Mouse (Mus musculus): ENCODE data around the gene Krt39.

Gene Krt39

DNA sequence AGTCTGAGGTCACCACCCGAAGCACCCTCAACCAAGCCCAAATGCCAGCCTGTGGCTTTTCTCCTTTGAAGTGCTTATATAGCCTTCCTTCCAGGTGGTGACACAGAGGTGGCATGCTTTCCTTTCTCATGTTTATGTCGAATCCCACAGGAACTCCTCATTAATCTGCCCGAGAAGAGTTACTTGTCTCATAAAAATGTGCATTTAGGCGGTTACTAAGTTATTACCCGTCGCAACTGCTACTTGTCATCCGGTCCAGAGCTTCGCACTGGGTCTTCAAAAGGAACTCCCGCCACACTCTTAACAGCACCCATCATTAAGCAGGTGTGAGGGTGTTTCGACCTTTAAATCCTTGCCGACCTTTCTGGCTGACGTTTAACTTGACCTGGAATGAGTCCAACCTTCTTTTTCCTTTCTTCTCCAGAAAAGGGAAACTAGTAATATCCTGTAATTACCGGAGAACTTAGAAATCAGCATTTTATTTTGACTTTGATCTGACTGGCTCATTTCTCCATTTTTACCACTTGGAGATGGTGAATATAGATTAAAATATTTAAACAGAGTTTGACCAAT lies at the start of gene Krt39:
Krt39 (minus strand) TSS at position 51 of the 573 bp plus-strand sequence.
- no peak for DNase-seq (ENCODE audit: low spot score in 2 of 2)

DNA sequence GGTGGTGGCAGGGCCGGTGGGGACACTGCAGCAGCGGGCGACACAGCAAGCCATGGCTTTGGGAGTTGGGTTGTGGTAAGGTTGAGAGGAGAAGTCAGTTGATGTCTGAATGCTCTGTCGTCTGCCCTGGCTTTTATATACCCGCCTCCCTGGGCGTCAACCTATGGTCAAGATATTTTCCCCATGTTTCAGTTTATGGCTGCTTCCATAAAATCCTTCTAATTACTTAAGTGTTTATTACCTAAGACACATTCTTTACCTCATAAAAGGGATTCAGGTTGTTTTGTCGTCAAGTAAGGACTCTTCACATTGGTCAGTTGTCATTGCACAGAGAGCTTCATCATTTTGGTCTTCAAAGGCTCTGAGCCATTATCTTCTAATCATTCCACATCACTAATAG lies 45.4 kb upstream of the Krt39 start, which contains the start of gene Krtap3-1:
Krtap3-1 (minus strand) TSS at position 101 of the 400 bp plus-strand sequence.
- no peak for DNase-seq (ENCODE audit: low spot score in 2 of 2)

DNA sequence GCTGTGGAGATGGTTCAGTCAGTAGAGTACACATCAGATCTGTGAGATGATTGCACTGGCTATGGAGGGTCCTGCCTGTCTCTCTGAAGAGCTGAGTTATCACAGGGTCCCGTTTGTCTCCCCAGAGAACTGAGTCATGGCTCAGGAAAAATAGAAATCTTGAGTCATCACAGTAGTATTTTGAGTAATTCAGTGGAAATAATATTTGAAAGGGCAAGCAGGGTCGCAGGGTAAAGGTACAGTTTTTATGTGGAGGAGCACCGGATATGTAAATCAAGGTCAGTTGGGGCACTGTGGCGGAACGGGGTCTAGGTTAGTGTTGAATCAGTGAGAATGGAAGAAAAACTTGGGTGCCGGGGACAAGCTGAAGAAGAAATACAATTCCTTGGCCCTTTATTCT lies 41.4 kb upstream of the Krt39 start:
- no peak for DNase-seq (ENCODE audit: low spot score in 2 of 2)

DNA sequence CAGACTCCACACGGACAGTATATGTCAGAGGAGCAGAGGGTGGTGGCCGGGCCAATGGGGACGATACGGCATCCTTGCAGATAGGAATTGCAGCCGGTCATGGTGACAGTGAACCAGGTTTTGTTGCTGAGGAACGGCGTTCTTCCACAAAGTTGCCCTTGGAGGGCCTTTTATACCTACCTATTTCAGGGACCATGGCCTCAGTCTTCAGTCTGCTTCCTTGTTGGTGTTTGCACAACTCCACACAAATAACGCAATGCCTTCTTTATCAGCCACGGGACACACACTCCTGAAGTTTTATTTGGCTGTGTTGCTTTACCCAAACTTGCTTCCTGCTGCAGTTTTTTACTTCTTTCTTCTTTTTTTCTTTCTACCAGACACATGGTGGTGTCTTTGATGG lies 38.2 kb upstream of the Krt39 start, which contains the start of gene Gm11939:
Gm11939 (minus strand) TSS at position 101 of the 400 bp plus-strand sequence.
- DNase-seq (ENCODE audit: low spot score in 2 of 2) = no peak

DNA sequence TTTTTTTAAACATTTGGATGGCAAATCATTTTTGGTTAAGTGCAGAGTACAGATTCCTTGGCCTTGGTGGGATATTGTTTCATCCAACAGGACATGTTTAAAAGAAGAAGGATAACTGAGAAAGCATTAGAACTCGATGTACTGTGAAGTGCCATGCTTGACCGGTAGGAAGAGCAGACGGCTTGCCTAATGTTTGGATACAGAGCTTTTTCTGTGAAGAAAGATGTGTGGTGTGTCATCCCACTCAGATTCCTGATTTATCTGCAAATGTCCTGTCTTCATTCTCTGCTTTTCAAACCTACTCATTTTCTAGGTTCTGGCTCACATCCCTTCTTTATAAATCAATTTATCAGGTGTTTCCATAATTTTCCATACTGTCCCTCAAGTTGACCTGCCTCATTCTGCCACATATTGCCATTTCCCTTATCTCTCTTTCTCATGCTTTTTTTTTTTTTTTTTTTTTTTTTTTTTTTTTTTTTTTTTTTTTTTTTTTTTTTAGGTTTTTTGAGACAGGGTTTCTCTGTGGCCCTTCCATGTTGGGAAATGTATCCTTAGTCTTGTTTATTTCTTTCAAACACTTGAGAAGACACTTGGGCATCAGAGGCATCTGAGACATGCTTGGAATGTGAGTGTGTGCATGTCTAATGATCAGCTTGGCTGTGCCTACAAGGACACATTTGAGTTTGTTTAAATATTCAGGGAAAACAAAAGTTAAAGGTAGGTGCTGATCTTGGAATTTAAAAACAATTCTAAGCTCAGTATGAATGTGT lies 37.0 kb upstream of the Krt39 start:
- DNase-seq (ENCODE audit: low spot score in 2 of 2) = no peak

DNA sequence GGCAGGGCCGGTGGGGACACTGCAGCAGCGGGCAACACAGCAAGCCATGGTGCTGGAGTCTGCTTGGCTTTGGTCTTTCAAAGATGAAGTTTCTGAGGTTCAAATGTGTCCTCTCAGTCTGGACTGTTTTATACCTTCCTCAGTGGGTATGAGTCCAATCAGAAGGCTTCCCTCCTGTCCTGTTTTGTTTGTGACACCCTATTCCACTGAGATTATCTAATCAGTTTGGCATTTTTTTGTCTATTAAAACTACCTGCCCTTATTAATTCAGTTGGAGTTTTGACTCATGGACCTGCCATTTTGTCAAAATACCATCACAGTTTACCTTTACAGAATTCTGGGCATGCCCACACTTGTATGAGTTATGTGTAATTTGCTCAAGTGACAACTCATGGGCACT lies 35.6 kb upstream of the Krt39 start, which contains the start of gene Krtap3-2:
Krtap3-2 (minus strand) TSS at position 101 of the 400 bp plus-strand sequence.
- DNase-seq (ENCODE audit: low spot score in 2 of 2) = no peak

DNA sequence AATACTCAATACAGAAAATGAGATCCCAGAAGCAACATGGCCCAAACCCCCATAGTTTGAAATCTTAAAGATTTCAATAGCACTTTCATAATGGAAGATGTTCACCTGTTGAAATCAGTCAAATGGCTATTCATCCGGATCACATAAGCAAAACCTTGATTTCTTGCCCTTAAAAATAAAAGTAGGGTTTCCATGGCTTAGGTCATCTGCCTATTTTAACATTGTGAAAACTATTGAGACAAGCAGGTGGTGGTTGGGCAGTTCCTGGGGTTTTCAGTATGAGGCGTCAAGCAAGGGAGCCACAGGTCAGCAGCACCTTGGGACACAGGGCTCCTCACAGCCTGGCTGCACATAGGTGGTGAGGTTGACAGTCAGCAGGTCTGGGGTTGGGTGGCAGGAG lies 35.1 kb upstream of the Krt39 start:
- no peak for DNase-seq (ENCODE audit: low spot score in 2 of 2)

DNA sequence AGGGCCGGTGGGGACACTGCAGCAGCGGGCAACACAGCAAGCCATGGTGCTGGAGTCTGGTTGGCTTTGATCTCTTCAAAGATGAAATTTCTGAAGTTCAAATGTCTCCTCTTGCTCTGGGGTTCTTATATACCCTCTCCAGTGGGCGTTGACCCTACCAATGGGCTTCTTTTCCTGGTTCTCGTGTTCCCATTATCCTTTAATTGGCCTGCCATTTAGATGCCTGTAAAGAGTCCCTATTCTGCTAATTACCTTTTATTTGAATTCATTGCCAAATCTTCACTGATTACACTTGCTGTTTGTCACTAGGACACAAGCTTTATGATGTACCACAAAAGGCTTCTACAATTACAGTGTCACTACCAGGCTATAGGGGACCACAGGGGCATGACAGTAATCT lies 29.6 kb upstream of the Krt39 start, which contains the start of gene Krtap3-3:
Krtap3-3 (minus strand) TSS at position 101 of the 400 bp plus-strand sequence.
- no peak for DNase-seq (ENCODE audit: low spot score in 2 of 2)

DNA sequence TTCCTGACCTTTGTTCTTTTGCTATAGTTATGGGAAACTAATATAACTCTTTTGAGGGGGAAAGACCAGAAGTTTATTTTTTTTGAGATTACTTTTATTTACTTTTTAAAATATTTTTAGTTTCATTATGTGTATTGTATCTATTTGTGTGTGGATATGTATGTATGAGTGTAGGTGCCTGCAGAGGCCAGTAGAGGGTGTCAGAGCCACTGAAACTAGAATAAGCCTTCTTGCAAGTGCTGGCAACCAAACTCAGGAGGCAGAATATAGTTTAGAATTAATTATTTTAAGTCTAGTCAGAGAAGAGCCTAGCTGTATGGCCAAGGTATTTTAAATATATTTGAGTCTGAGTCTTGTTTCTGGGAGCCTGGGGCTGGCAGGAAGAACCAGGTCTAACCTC lies 26.8 kb upstream of the Krt39 start:
- DNase-seq (ENCODE audit: low spot score in 2 of 2) = no peak

DNA sequence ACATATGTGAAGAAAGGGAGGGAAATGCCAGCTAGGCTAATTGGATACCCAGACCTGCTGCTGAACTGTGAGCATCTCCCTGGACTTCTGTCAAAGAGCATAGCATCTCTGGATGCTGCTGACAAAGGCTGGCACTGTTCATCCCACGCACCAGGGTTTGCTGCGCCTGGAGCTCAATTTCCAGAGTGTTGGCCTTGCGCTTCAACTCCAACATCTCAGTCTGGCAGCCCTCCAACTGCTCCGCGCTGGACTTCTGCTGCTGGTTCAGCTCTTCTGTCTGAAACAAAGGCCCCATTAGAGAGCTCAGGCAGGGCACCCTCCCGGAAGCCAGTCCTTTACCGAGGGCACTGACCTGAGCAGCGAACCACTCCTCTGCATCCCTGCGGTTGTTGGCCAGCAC lies 18.6 kb upstream of the Krt39 start:
- DNase-seq (ENCODE audit: low spot score in 2 of 2) = peak in 1 of 2 experiments; percentile 22

DNA sequence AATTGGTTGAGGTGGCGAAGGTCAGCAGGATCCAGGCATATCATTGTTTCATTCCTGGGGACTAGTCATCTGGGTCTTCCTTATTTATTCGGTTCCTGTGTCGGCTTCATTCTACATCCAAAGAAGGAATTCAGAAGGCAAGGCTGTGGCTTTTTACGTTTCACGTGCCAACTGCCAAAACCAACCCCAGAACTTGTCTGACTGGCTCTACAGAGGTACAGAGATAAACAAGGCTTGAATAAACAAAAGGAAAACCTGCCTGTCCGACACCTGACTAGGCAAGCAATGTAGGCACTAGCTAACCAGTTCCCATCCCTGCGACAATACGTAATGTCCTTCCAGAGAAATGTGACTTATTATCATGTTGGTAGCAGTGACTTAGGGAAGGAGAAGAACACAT lies 7.0 kb downstream of the Krt39 start:
- DNase-seq (ENCODE audit: low spot score in 2 of 2) = no peak

DNA sequence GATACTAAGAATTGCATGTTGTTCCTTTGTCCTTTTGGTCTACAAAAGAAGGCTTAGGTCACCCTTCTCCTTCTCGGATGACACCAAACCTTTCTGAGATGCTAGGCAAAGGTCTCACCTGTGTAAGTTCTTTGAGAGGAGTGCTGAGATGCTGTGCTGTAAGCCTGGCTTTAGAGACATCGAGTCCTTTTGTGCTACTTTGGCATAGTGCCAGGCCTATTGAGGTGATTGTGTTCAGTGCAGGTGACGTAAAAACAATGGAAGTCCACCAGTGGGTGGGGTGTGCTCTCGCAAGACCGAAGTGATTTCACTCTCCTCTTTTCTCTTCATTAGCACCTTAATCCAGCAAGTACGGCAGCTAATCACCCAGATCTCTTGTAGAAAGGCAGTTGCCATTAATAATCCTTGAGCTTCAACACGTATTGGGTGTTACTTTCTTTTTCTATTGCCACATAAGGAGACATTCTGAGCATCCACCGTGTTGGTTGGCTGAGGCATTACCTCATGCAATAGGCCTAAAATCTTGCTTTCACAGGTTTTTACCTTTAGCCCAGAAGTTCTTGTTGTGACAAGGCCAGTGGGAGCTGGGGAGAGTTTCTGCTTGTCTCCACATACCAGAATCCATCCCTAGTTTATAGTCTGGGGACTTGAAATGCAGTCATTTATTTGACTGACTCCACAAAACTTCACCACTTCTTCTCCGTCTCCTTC lies 20.9 kb downstream of the Krt39 start:
- no peak for DNase-seq (ENCODE audit: low spot score in 2 of 2)

DNA sequence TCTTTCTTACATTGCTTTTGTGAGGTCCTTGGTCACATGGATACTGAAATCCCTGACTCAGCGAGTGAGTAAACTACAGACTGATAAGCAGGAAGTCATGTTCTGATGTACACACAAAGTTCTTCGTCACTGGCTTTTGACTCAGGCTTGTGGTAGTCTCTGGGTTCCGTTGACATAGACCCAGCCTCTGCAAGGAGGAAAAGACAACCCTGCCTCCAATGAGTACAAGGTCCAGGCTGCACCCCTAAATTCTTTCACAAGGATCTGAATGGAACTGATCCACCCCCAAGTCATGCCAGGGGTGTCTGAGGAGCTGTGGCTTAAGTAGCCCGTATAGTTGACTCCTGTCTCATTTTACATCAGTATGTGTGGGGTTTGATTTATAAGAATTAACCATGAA lies 24.7 kb downstream of the Krt39 start:
- no peak for DNase-seq (ENCODE audit: low spot score in 2 of 2)

DNA sequence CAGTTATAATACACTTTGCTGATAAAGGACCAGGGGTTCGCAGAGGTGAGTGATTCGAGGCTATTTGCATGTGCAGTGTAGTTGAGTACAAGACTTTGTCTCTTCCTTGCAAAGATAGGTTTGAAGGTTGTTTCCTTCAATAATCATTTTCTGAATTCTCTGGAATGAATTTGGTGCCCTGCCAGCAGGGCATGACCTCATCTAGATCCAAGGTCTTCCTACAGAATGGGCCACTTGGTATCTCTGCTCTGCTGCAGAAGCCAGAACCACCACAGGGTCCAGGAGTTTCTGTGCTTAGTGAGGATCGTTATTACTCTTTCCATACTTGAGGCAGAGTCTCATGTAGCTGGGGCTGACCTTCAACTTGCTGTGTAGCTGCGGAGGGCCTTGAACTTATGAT lies 26.4 kb downstream of the Krt39 start:
- DNase-seq (ENCODE audit: low spot score in 2 of 2) = no peak

DNA sequence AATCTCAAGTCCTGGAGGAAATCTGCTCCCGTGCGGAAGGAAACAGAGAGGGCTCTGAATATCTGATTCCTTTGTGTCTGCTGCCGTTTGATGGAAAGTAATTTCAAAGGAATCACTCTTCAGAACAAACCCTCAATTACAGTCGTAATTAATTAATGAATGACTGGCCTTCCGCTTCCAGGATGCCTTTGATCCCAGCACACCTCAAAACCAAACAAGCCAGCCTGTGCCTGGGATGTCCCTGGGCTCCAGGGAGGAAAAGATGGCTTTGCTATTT lies 27.6 kb downstream of the Krt39 start:
- DNase-seq (ENCODE audit: low spot score in 2 of 2) = no peak

DNA sequence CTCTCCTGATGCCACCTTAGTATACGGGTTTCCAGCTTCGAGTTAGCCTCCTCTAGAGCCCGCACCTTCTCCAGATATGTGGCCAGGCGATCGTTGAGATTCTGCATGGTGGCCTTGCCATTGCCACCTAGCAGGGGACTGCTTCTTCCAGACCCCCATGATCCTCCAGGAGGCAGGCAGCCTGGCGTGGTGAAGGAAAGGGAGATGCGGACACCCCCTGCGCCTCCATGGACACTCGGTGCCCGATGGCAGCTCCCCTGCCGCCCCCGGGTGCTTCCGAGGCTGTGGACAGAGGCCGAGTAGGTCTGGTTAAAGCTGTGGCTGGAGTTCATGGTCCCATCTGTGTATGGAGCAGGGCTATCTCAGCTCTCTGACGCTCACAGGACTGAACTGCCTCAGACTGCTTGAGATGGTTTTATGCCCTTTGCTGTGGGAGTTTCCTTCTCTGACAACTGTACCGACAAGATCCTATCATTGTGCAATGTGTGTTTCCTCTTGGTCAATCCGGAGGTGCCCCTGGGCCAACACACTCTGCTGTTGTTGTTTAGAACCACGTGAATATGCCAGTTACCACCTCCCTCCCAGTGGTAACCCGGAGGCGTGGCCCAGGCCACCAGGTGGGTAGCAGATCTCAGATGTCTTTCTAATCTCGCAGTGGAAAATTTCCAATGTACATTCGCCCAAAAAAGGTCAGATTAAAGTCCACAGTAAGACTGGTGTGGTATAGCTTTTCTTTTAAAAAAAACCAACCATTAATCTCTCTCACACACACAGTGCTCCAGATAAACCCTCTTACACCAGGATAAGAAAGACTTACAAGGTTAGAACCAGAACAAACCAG lies 28.2 kb downstream of the Krt39 start, which contains the start of gene Krt23:
Krt23 (minus strand) TSS at position 405 of the 841 bp plus-strand sequence.
- DNase-seq (ENCODE audit: low spot score in 2 of 2) = no peak

DNA sequence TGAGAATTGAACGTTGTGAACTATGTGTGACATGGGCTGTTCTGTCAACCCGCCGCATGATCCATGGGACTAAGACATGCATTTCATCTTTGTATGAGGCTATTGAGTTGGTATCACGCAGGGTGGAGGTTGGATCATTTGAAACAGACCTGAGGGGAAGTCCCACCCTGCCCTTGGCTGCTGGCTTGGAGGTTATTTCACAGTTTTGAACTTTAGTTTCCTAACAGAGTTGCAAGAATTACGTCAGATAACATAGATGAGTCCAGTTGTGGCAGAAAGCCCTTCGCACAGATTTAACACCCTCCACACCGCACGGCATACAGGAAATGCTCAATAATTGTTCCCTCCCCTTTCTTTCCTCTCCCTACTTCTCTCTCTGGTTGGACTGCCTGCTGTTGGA lies 30.1 kb downstream of the Krt39 start:
- no peak for DNase-seq (ENCODE audit: low spot score in 2 of 2)

DNA sequence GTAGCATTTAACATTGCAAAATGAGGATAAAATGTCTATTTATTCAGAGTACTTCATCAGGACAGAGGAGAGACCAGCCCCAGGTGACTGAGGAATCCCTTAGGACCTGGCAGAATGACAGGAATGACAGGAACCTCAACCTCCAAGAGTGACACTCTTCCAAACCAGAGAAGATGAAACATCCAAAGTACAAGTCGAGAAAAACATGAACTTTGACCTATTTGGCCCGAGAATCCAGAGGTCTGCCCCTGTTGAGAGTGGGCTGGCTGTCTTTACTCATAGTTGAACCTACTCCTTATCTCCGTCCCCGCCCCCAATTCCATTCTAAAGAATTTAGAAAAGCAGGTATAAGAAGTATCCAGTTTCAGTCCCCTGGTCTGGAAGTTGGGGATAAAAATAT lies 30.5 kb downstream of the Krt39 start:
- no peak for DNase-seq (ENCODE audit: low spot score in 2 of 2)

DNA sequence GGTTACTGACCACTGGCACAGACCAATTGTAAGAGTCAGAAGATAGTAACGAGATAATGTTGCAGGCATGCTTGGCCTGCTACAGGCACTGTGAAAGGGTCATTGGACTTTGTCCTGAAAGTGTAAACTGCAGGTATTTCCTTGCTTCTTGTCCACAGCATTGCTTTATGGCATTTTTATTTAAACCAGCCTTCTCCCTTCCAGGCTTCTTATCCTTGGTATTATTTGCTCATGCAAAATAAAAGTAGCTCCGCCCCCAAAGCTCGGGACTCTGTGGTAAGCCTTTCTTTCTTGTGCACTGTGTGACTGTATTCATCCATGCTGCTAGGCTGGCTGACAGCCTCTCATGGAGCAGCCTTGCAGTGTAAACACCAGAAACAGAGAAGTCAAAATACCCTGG lies 31.9 kb downstream of the Krt39 start:
- DNase-seq (ENCODE audit: low spot score in 2 of 2) = no peak

DNA sequence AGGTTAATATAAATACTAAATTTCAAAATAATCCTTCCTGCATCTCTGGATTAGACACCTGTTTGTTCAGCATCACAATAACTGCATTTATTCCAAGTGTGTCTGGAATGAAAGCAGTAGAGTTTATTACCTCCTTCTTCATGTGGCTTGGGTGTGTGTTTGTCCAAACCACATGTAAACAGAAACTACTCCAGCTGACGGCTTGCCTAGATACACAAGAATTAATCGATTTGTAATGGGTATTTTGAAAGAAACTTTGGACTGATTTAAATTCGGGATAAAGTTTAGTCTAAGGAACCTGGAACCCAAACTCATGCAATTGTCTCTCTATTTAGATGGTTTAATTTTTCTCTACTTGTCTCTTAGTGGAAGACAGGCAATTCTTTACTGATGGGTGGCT lies 46.2 kb downstream of the Krt39 start:
- no peak for DNase-seq (ENCODE audit: low spot score in 2 of 2)

DNA sequence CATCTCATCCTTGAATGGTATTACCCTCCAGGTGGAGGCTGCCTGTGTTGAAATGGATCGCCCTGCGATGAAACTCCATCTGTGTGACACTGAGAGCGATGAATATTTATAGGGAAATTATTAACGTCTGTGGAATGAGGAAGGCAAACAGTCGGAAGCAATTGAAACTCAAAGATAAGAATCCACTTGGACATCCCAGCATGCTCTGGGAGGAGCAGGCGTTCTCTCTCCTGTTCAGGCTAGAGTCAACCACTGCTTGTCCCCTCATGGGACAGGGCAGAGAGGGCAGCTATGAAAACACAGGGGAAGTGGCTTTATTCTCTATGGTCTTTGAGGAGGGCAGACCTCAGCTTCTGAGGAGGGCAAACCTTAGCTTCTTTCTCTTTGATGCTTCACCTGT lies 47.7 kb downstream of the Krt39 start:
- no peak for DNase-seq (ENCODE audit: low spot score in 2 of 2)

DNA sequence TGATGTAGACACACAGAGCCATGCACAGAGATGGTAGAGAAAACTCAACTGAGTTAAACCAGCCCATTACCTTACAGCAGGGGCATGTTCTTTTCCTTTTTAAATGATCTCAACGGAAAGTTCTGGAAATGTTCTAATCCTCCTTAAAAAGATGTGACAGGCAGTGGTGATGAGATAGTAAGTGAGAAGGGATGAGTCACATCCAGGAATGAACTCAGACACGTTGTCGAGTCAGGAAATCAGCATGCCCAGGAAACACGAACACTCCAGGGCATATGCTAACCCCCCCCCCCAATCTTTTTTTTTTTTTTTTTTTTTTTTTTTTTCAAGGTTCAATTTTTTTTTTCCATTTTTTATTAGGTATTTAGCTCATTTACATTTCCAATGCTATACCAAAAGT lies 48.7 kb downstream of the Krt39 start:
- DNase-seq (ENCODE audit: low spot score in 2 of 2) = no peak

All from frontal cortex, postnatal 10 days (tissue).